Mouse (Mus musculus) thymus, adult 2 months (tissue): ENCODE data around the gene Zfp341. TPM values are rescaled to one million over a fixed set of nuclear protein-coding genes. Genes with fewer than 3 reads are reported as not detected.

Source experiments
- DNase-seq: peaks from one replicate; pipeline ENCODE4 v3.0.0; 2021
- H3K27ac ChIP-seq: fragments of 200-500 bp; 2 replicates; pipeline ENCODE4 v1.5.1; 2012; ENCODE audit warnings: low read length, control low read depth; ENCODE audit not compliant: control insufficient read depth, insufficient read depth
- H3K27me3 ChIP-seq: fragments of 200-500 bp; 2 replicates; pipeline ENCODE4 v1.6.1; 2012; ENCODE audit warnings: mild to moderate bottlenecking, low read length, moderate library complexity, mixed read lengths; ENCODE audit not compliant: control insufficient read depth, insufficient read depth
- H3K36me3 ChIP-seq: fragments of 200-500 bp; 2 replicates; pipeline ENCODE4 v1.6.1; 2012; ENCODE audit warnings: mild to moderate bottlenecking, low read length, moderate library complexity; ENCODE audit not compliant: control insufficient read depth, insufficient read depth
- H3K4me1 ChIP-seq: fragments of 200-500 bp; replicated peaks from 2 replicates; pipeline ENCODE4 v1.6.1; 2012; ENCODE audit warnings: low read length; ENCODE audit not compliant: control insufficient read depth, insufficient read depth
- H3K4me3 ChIP-seq: fragments of 200-500 bp; 2 replicates; pipeline ENCODE4 v1.5.1; 2012; ENCODE audit warnings: mild to moderate bottlenecking, low read length, control low read depth, moderate library complexity; ENCODE audit not compliant: control insufficient read depth, insufficient read depth
- CTCF ChIP-seq: fragments of 200-500 bp; IDR thresholded peaks from 2 replicates; pipeline ENCODE4 v1.5.1; 2012; ENCODE audit warnings: mild to moderate bottlenecking, control low read depth, low read length, moderate library complexity, borderline replicate concordance; ENCODE audit not compliant: control insufficient read depth, poor library complexity, insufficient read depth; ENCODE audit errors: extremely low read depth
- POLR2A ChIP-seq: fragments of 200-500 bp; IDR thresholded peaks from 2 replicates; pipeline ENCODE4 v1.6.1; 2012; ENCODE audit warnings: mild to moderate bottlenecking, low read length, control low read depth, moderate library complexity; ENCODE audit not compliant: control insufficient read depth, poor library complexity, insufficient read depth; ENCODE audit errors: extremely low read depth
- WGBS: fragments of 180-500 bp; shearing (Covaris S2); methylation state at CpG from one replicate; pipeline ENCODE4 v1.1.7; 2018; 5-methylcytosine and 5-hydroxymethylcytosine counted together
- polyA plus RNA-seq: library from polyadenylated mRNA; depleted of rRNA; stranded (reverse); fragments of >200 nt; gene quantifications from 2 replicates; pipeline ENCODE4 v1.2.3, GENCODE M21; 2012

Zfp341 gene
- polyA plus RNA-seq, 1 experiment: 10.8 TPM

DNA sequence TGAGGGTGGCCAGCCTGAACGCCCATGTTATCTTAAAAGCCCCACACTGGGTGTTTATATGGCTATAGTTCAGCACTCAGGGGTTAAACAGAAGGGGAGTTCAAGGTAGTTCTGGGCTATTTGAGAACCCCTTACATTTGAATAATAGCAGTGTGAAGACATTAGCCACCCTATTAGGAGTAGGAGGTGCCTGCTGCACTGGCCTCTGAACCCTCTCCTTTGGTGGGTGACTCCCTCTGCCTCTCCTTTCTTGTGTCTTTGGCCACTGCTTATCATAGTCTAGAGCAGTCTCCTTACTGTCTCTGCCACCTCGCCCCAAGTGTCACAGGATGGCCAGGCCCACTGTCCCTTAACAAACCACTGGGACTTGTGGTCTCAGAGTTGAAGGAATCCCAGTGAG, 67.2 kb downstream of the Zfp341 start:
- WGBS: 97% methylated on average over 2 of the region's 2 CpGs
- no peak for DNase-seq
- no peak overlapping the region for H3K4me3 ChIP-seq
- no peaks in the 10 kb centered on the region; the same call in 1 of the 2 replicates for H3K36me3 ChIP-seq
- TF ChIP-seq POLR2A: no peak
- TF ChIP-seq CTCF: no peak
- H3K27me3 ChIP-seq: no peaks in the 10 kb centered on the region
- no peak overlapping the region for H3K27ac ChIP-seq
- peaks cover 6% of the 10 kb centered on the region; the same call in 1 of the 2 replicates for H3K4me1 ChIP-seq

DNA sequence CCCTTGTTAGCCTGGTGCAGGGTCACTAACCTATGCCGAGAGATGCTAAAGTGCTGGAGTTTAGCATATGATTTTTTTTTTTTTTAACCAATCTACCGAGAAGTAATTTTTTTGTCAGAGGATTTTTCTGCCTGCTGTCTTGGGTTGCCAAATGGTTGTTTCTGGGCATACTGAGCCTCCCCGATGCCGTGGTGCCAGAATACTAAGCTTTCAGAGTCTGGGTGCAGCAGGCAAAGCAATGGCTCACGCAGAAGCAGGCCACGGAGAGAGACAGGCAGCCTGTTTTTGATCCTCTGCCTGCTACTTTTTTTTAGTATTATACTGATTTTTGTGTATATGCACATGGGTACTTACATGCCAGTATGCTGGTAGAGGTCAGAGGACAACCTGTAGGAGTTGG, 67.8 kb downstream of the Zfp341 start:
- no peak overlapping the region for H3K27ac ChIP-seq
- no peak overlapping the region for H3K4me3 ChIP-seq
- 96% methylated on average over 6 of the region's 6 CpGs for WGBS
- no peaks in the 10 kb centered on the region for H3K27me3 ChIP-seq
- H3K4me1 ChIP-seq: peaks cover 6% of the 10 kb centered on the region; the same call in 1 of the 2 replicates
- TF ChIP-seq CTCF (no peak), POLR2A (no peak)
- no peaks in the 10 kb centered on the region; the same call in 1 of the 2 replicates for H3K36me3 ChIP-seq
- DNase-seq: no peak

GRCm38 (mm10) chr2:154682712-154683111, 69.6 kb downstream of the Zfp341 start:
- 94% methylated on average over 1 of the region's 1 CpGs for WGBS
- Histone ChIP-seq H3K36me3 (no peaks in the 10 kb centered on the region; the same call in 1 of the 2 replicates), H3K4me1 (no peaks in the 10 kb centered on the region), H3K4me3 (no peak overlapping the region), H3K27ac (no peak overlapping the region), H3K27me3 (no peaks in the 10 kb centered on the region)
- no peak for DNase-seq
- TF ChIP-seq CTCF (no peak), POLR2A (no peak)

GRCm38 (mm10) chr2:154684901-154685470, 71.9 kb downstream of the Zfp341 start:
- no peak overlapping the region for H3K4me3 ChIP-seq
- DNase-seq: no peak

GRCm38 (mm10) chr2:154685772-154686171, 72.7 kb downstream of the Zfp341 start:
- H3K27ac ChIP-seq: no peak overlapping the region
- peaks cover 9% of the 10 kb centered on the region for H3K36me3 ChIP-seq
- TF ChIP-seq CTCF: no peak
- no peak for TF ChIP-seq POLR2A
- 97% methylated on average over 3 of the region's 3 CpGs for WGBS
- no peak overlapping the region for H3K4me3 ChIP-seq
- DNase-seq: no peak
- no peaks in the 10 kb centered on the region for H3K27me3 ChIP-seq
- no peaks in the 10 kb centered on the region for H3K4me1 ChIP-seq

More at GRCm38 (mm10) chr2:154684901-154685470, 71.9 kb downstream of the Zfp341 start:
- no peak overlapping the region for H3K27ac ChIP-seq
- TF ChIP-seq POLR2A: no peak
- no peak for TF ChIP-seq CTCF
- H3K4me1 ChIP-seq: no peaks in the 10 kb centered on the region
- peaks cover under 1% of the 10 kb centered on the region for H3K36me3 ChIP-seq
- WGBS: 95% methylated on average over 7 of the region's 7 CpGs
- H3K27me3 ChIP-seq: no peaks in the 10 kb centered on the region

- H3K4me3 ChIP-seq: no peak overlapping the region
- no peak for TF ChIP-seq POLR2A
- TF ChIP-seq CTCF: no peak
- DNase-seq: no peak
- no peak overlapping the region for H3K27ac ChIP-seq
- no peaks in the 10 kb centered on the region for H3K4me1 ChIP-seq
- peaks cover 17% of the 10 kb centered on the region for H3K36me3 ChIP-seq
- H3K27me3 ChIP-seq: no peaks in the 10 kb centered on the region
- WGBS: 60% methylated on average over 3 of the region's 3 CpGs
Observed at GRCm38 (mm10) chr2:154686819-154687218, 73.7 kb downstream of the Zfp341 start.
